Mouse (Mus musculus) olfactory bulb, adult 2 months (tissue): ENCODE results near the gene Ift140. TPM values are rescaled to one million over a fixed set of nuclear protein-coding genes. Genes with fewer than 3 reads are reported as not detected.
A peak's percentile ranks its signal among the peaks of the same experiment; 100 is the strongest.

Experiments used
- H3K27ac ChIP-seq: fragments of 200-500 bp; 2 replicates; pipeline ENCODE4 v1.5.1; 2012; ENCODE audit warnings: low read depth, low read length; ENCODE audit not compliant: insufficient read depth
- H3K4me1 ChIP-seq: fragments of 200-500 bp; 2 replicates; pipeline ENCODE4 v1.6.1; 2012; ENCODE audit warnings: low read length; ENCODE audit not compliant: control insufficient read depth, insufficient read depth
- H3K4me3 ChIP-seq: fragments of 200-500 bp; 2 replicates; pipeline ENCODE4 v1.5.1; 2012; ENCODE audit warnings: mild to moderate bottlenecking, low read depth, low read length, moderate library complexity; ENCODE audit not compliant: insufficient read depth
- CTCF ChIP-seq: fragments of 200-500 bp; IDR thresholded peaks from 2 replicates; pipeline ENCODE4 v1.5.1; 2012; ENCODE audit warnings: low read depth, mild to moderate bottlenecking, low read length, moderate library complexity; ENCODE audit not compliant: insufficient read depth
- POLR2A ChIP-seq: fragments of 200-500 bp; IDR thresholded peaks from 2 replicates; pipeline ENCODE4 v1.6.1; 2012; ENCODE audit warnings: mild to moderate bottlenecking, low read depth, low read length, moderate library complexity; ENCODE audit not compliant: insufficient read depth
- WGBS: fragments of 180-500 bp; shearing (Covaris S2); methylation state at CpG from one replicate; pipeline ENCODE4 v1.1.7; 2018; 5-methylcytosine and 5-hydroxymethylcytosine counted together
- polyA plus RNA-seq: library from polyadenylated mRNA; stranded (reverse); fragments of >200 nt; gene quantifications from 2 replicates; pipeline ENCODE4 v1.2.4, GENCODE M21; 2012; ENCODE audit warnings: low replicate concordance; ENCODE audit not compliant: missing spikeins, insufficient read depth, insufficient read length

Ift140 gene
- polyA plus RNA-seq, 1 experiment, result not detected

DNA sequence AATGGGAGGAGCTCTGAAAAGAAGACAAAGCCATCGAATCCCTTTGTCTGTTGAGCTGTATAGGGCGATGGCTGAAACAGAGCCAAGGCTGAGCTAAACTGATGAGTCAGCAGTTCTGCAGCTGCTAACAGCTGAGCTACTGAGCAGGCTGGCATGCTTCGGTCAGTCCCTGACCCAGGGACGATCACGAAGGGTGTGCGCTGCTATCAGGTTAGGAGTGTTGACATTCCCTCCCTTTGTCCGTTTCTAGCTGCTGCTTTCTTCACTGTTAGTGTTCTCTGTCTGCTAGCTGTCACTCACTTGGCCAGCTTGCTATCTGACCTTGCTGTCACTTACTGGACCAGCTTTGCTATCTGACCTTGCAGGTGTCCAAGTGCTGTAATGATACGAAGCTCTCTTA is 111.2 kb downstream of the Ift140 start:
- TF ChIP-seq CTCF (no peak), POLR2A (no peak)
- WGBS, result 42% methylated on average over 8 of the region's 8 CpGs
- Histone ChIP-seq H3K4me1 (no peaks in the 10 kb centered on the region), H3K27ac (no peak overlapping the region), H3K4me3 (no peak overlapping the region)

DNA sequence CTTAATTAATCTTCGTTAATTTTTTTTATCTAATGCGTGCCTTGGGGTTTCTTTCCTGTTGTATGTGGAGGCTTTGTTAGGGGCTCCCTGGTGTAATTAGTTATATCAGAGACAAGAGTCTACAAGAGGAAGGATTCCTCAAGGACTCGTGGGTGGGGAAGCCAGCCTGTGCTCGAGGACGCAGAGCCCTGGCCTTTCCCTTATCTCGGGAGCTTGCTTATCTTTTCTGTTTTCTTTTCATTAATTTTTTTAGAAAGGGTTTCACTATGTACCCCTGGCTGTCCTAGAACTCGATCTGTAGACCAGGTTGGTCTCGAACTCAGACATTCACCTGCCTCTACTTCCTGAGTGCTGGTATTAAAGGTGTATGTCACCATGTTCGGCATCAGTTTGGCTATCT is 111.8 kb downstream of the Ift140 start:
- Histone ChIP-seq H3K4me3 (no peak overlapping the region), H3K4me1 (no peaks in the 10 kb centered on the region), H3K27ac (no peak overlapping the region)
- 72% methylated on average over 9 of the region's 9 CpGs for WGBS
- TF ChIP-seq CTCF, result no peak
- TF ChIP-seq POLR2A, result no peak

DNA sequence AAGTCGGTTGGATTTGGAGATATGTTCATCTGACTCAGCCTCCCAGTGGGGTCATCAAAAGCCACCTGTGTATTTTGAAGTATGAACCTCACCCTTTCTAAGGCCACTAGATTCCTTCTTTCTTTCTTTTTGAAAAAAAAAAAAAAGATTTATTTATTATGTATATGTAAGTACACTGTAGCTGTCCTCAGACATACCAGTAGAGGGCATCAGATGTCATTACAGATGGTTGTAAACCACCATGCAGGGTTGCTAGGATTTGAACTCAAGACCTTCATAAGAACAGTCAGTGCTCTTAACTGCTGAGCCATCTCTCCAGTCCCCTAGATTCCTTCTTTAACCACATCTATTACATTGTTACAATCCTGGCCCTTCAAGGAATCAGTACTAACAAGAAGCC is 114.2 kb downstream of the Ift140 start:
- no peak overlapping the region for H3K4me3 ChIP-seq
- WGBS, result 100% methylated on average over 1 of the region's 1 CpGs
- TF ChIP-seq CTCF (no peak), POLR2A (no peak)
- no peak overlapping the region for H3K27ac ChIP-seq
- no peaks in the 10 kb centered on the region for H3K4me1 ChIP-seq

DNA sequence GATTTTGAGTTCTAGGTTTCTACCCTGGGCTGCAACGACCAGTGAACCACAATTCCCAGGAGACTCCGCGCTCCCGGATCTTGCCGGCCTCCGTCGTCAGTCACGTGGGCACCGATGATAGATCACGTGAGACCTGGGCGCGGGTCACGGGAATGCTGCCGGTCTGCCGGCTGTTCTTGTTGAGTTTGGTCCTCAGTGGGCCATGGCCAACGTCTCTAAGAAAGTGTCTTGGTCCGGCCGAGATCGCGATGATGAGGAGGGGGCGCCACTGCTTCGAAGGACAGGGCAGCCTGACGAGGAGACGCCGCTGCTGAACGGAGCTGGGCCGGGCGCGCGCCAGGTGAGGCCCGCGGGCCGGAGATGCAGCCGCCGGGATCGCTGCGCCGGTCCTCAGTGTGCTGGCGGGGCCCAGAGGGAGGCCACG is 117.4 kb downstream of the Ift140 start, which contains the start of gene Clcn7:
Gene Clcn7 (plus strand): TSS at position 117 of the 424 bp plus-strand sequence.
- Histone ChIP-seq H3K4me1 (peaks cover 12% of the 10 kb centered on the region), H3K4me3 (peak within 1 kb of the TSS; percentile 94), H3K27ac (no peak within 1 kb of the TSS)
- under 1% methylated on average over 40 of the region's 40 CpGs for WGBS
- TF ChIP-seq CTCF, result no peak
- TF ChIP-seq POLR2A, result peak; percentile 60; the same call in 1 of the 2 replicates

DNA sequence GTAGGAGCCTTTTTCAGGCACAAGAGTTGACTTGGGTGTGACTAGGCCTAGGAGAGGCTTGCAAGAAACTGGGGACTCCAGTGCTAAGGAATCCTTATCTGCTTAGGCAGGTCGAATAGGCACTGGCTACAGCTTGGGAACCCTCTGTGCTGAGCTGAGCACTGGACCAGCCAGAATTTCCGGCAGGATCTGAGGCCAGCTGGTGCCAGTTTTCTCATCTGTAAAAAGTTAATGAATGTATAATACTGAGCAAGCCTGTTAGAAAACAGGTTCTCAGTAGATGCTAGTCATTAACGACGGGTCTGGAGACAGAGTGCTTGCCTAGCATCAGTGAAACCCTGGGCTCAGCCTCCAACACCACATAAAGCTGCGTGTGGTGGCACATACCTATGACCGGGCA is 119.7 kb downstream of the Ift140 start:
- TF ChIP-seq CTCF (no peak), POLR2A (no peak)
- Histone ChIP-seq H3K4me3 (no peak overlapping the region), H3K27ac (no peak overlapping the region), H3K4me1 (peaks cover 12% of the 10 kb centered on the region)
- WGBS, result 80% methylated on average over 6 of the region's 6 CpGs

DNA sequence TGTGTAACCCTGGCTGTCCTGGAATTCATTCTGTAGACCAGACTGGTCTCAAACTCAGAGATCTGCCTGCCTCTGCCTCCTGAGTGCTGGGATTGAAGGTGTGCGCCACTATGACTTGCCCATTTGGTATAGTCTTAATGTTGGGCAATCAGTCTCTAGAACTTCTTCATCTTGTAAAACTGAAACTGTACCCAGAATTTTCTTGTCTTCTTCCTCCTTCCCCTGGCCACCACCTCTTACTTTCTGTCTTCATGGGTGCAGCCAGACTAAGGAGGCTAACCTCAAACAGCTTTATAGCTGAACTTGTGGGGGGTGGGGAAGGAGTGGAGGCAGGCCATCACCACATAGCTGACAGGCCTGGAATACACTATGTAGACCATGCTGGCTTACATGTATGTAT is 122.9 kb downstream of the Ift140 start:
- H3K27ac ChIP-seq, result no peak overlapping the region
- H3K4me1 ChIP-seq, result peaks cover 12% of the 10 kb centered on the region
- TF ChIP-seq CTCF (no peak), POLR2A (no peak)
- no peak overlapping the region for H3K4me3 ChIP-seq
- 91% methylated on average over 1 of the region's 1 CpGs for WGBS

DNA sequence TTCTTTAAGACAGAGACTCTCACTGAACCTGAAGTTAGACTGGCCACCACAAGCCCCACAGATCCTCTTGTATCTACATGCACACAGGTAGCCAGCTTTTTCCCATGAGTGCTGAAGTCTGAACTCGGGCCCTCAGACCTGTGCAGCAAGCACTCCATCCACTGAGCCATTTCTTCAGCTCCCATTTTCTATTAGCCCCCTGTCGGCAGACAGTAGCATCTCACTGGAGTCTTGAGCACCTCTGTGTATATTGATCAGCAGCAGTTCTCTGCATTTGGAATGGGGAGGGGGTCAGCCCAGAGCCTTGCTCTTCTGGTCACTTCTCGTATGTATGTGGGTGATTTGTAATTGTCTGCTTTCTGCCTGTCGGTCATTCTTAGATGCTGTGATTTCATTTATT is 124.1 kb downstream of the Ift140 start:
- Histone ChIP-seq H3K4me3 (no peak overlapping the region), H3K4me1 (peaks cover 12% of the 10 kb centered on the region), H3K27ac (no peak overlapping the region)
- WGBS, result 64% methylated on average over 4 of the region's 4 CpGs
- no peak for TF ChIP-seq CTCF
- TF ChIP-seq POLR2A, result no peak

Other genes starting within 250 kb of the Ift140 start
- not detected in 2 replicates for gene Meiob, start 211.8 kb upstream of the Ift140 start, polyA plus RNA-seq
- gene Hagh, start 175.9 kb upstream of the Ift140 start, polyA plus RNA-seq, result not detected in 2 replicates
- gene Fahd1, start 165.7 kb upstream of the Ift140 start, polyA plus RNA-seq, result not detected in 2 replicates
- gene Igfals, start 150.1 kb upstream of the Ift140 start, polyA plus RNA-seq, result not detected in 2 replicates
- not detected in 2 replicates for gene Nubp2, start 129.7 kb upstream of the Ift140 start, polyA plus RNA-seq
- gene Spsb3, start 129.4 kb upstream of the Ift140 start, polyA plus RNA-seq, result not detected in 2 replicates
- gene Eme2, start 121.0 kb upstream of the Ift140 start, polyA plus RNA-seq, result not detected in 2 replicates
- gene Mrps34, start 121.0 kb upstream of the Ift140 start, polyA plus RNA-seq, result not detected in 2 replicates
- not detected in 2 replicates for gene Nme3, start 119.6 kb upstream of the Ift140 start, polyA plus RNA-seq
- gene Mapk8ip3, start 79.1 kb upstream of the Ift140 start, polyA plus RNA-seq, result 307 TPM in 1 of 2 replicates, not detected in the other
- not detected in 2 replicates for gene Jpt2, start 55.4 kb upstream of the Ift140 start, polyA plus RNA-seq
- not detected in 2 replicates for gene Cramp1l, start 297 bp upstream of the Ift140 start, polyA plus RNA-seq
- gene Tmem204, start 67.5 kb downstream of the Ift140 start, polyA plus RNA-seq, result not detected in 2 replicates
- gene Telo2, start 99.9 kb downstream of the Ift140 start, polyA plus RNA-seq, result not detected in 2 replicates
- not detected in 2 replicates for gene Ptx4, start 104.7 kb downstream of the Ift140 start, polyA plus RNA-seq
- gene Clcn7, start 117.3 kb downstream of the Ift140 start, polyA plus RNA-seq, result not detected in 2 replicates
- not detected in 2 replicates for gene Ccdc154, start 146.4 kb downstream of the Ift140 start, polyA plus RNA-seq
- gene Gm38655, start 159.4 kb downstream of the Ift140 start, polyA plus RNA-seq, result not detected in 2 replicates
- not detected in 2 replicates for gene BC003965, start 168.5 kb downstream of the Ift140 start, polyA plus RNA-seq
- gene Unkl, start 172.3 kb downstream of the Ift140 start, polyA plus RNA-seq, result not detected in 2 replicates
- not detected in 2 replicates for gene Gnptg, start 224.0 kb downstream of the Ift140 start, polyA plus RNA-seq
- not detected in 2 replicates for gene Tsr3, start 224.1 kb downstream of the Ift140 start, polyA plus RNA-seq
- gene Baiap3, start 240.3 kb downstream of the Ift140 start, polyA plus RNA-seq, result not detected in 2 replicates